Mouse (Mus musculus) forelimb bud, embryonic 11.5 days (tissue): ENCODE measurements around the gene Epha7.
A peak's percentile ranks its signal among the peaks of the same experiment; 100 is the strongest.

Experiments
- DNase-seq: peaks from one replicate; pipeline ENCODE4 v3.0.0-alpha.2; 2012; ENCODE audit warnings: low read depth, low spot score

Gene Epha7

GRCm38 (mm10) chr4:28812691-28813289 lies at the start of gene Epha7:
TSS of gene Epha7 (plus strand) at chr4:28813131.
- peak; percentile 98 for DNase-seq

- DNase-seq, result peak; percentile 80
These were observed 29.0 kb upstream of the Epha7 start for GRCm38 (mm10) chr4:28783961-28784360.

- peak; percentile 28 for DNase-seq
These were observed 4.1 kb upstream of the Epha7 start for GRCm38 (mm10) chr4:28808800-28809199.

GRCm38 (mm10) chr4:28809703-28810102 lies 3.2 kb upstream of the Epha7 start:
- no peak for DNase-seq

GRCm38 (mm10) chr4:28813551-28814475 lies 882 bp downstream of the Epha7 start:
- peak; percentile 38 for DNase-seq

GRCm38 (mm10) chr4:28814476-28814815 lies 1.5 kb downstream of the Epha7 start:
- DNase-seq, result no peak

GRCm38 (mm10) chr4:28814816-28815620 lies 2.1 kb downstream of the Epha7 start:
- DNase-seq, result peak; percentile 73

GRCm38 (mm10) chr4:28815621-28815920 lies 2.6 kb downstream of the Epha7 start:
- no peak for DNase-seq

- no peak for DNase-seq
These were observed 10.7 kb downstream of the Epha7 start for GRCm38 (mm10) chr4:28823616-28824015.

GRCm38 (mm10) chr4:28824616-28825015 lies 11.7 kb downstream of the Epha7 start:
- no peak for DNase-seq

GRCm38 (mm10) chr4:28837669-28838068 lies 24.7 kb downstream of the Epha7 start:
- no peak for DNase-seq

- DNase-seq, result no peak
These were observed 33.4 kb downstream of the Epha7 start for GRCm38 (mm10) chr4:28846311-28846710.

- no peak for DNase-seq
These were observed 37.5 kb downstream of the Epha7 start for GRCm38 (mm10) chr4:28850388-28850787.

GRCm38 (mm10) chr4:28862845-28863666 lies 50.1 kb downstream of the Epha7 start:
- DNase-seq, result peak; percentile 29

GRCm38 (mm10) chr4:28866411-28866810 lies 53.5 kb downstream of the Epha7 start:
- DNase-seq, result peak; percentile 59

GRCm38 (mm10) chr4:28871615-28872014 lies 58.7 kb downstream of the Epha7 start:
- DNase-seq, result no peak

GRCm38 (mm10) chr4:28881271-28882044 lies 68.5 kb downstream of the Epha7 start:
- no peak for DNase-seq

GRCm38 (mm10) chr4:28889630-28890029 lies 76.7 kb downstream of the Epha7 start:
- no peak for DNase-seq

GRCm38 (mm10) chr4:28890102-28890501 lies 77.2 kb downstream of the Epha7 start:
- DNase-seq, result no peak

- no peak for DNase-seq
These were observed 82.5 kb downstream of the Epha7 start for GRCm38 (mm10) chr4:28895480-28895879.

- no peak for DNase-seq
These were observed 86.4 kb downstream of the Epha7 start for GRCm38 (mm10) chr4:28899373-28899772.
